In genomic region chr14:46129762-46130161, GRCm38 (mm10) we compare ENCODE assay signal across 26 mouse cellular contexts.
DNase-seq lines count a peak whose midpoint lies in the region; ATAC-seq and TF ChIP-seq lines count a peak whose summit lies in the region.
"Had no signal": no experiment of that assay in that cellular context is flagged by ENCODE, and none has a peak within 500 bp of the region (broad histone marks: within the 10 kb centered on the region; RNA-seq: fewer than 3 reads in every experiment).

No protein-coding gene starts in this region.

- H3K36me3 ChIP-seq in hindbrain, embryonic 14.5 days (replicated peaks; ENCODE audit: control insufficient read depth, insufficient read depth), result no peaks in the 10 kb centered on the region
- H3K36me3 ChIP-seq in hindbrain, embryonic 10.5 days, result no peaks in the 10 kb centered on the region
- H3K36me3 ChIP-seq in midbrain, embryonic 14.5 days (ENCODE audit: control insufficient read depth, insufficient read depth, low read length), result no peaks in the 10 kb centered on the region
- H3K36me3 ChIP-seq in midbrain, embryonic 15.5 days (replicated peaks), result no peaks in the 10 kb centered on the region
- H3K36me3 ChIP-seq: embryonic facial prominence, embryonic 15.5 days; forebrain, embryonic 12.5 days; liver, embryonic 12.5 days; neural tube, embryonic 13.5 days had no signal

- H3K27ac ChIP-seq in hindbrain, embryonic 14.5 days, result no peak overlapping the region
- H3K27ac ChIP-seq in hindbrain, embryonic 10.5 days, result no peak overlapping the region
- H3K27ac ChIP-seq in midbrain, embryonic 14.5 days (replicated peaks; ENCODE audit: low read depth, low read length), result no peak overlapping the region
- no peak overlapping the region for H3K27ac ChIP-seq in midbrain, embryonic 15.5 days
- H3K27ac ChIP-seq: embryonic facial prominence, embryonic 15.5 days; forebrain, embryonic 12.5 days; liver, embryonic 12.5 days; macrophage; neural tube, embryonic 13.5 days had no signal

- 69% methylated on average over 3 of the region's 3 CpGs for WGBS in hindbrain, embryonic 14.5 days
- 86% methylated on average over 3 of the region's 3 CpGs for WGBS in hindbrain, embryonic 10.5 days
- WGBS in midbrain, embryonic 14.5 days, result 83% methylated on average over 3 of the region's 3 CpGs
- WGBS in midbrain, embryonic 15.5 days, result 73% methylated on average over 3 of the region's 3 CpGs

- H3K9me3 ChIP-seq in hindbrain, embryonic 14.5 days (ENCODE audit: control insufficient read depth, low read length), result no peaks in the 10 kb centered on the region
- H3K9me3 ChIP-seq in hindbrain, embryonic 10.5 days, result no peaks in the 10 kb centered on the region
- H3K9me3 ChIP-seq in midbrain, embryonic 14.5 days (ENCODE audit: control insufficient read depth, low read length), result no peaks in the 10 kb centered on the region
- H3K9me3 ChIP-seq in midbrain, embryonic 15.5 days, result no peaks in the 10 kb centered on the region
- H3K9me3 ChIP-seq: embryonic facial prominence, embryonic 15.5 days; forebrain, embryonic 12.5 days; liver, embryonic 12.5 days; neural tube, embryonic 13.5 days had no signal

- H3K4me2 ChIP-seq in hindbrain, embryonic 14.5 days (replicated peaks), result no peak overlapping the region
- H3K4me2 ChIP-seq in midbrain, embryonic 14.5 days (ENCODE audit: low read length), result no peak overlapping the region
- H3K4me2 ChIP-seq in midbrain, embryonic 15.5 days, result no peak overlapping the region
- H3K4me2 ChIP-seq: embryonic facial prominence, embryonic 15.5 days; forebrain, embryonic 12.5 days; liver, embryonic 12.5 days; neural tube, embryonic 13.5 days had no signal

- H3K4me1 ChIP-seq in hindbrain, embryonic 14.5 days (replicated peaks; ENCODE audit: control insufficient read depth, insufficient read depth, low read length), result no peaks in the 10 kb centered on the region
- no peaks in the 10 kb centered on the region for H3K4me1 ChIP-seq in hindbrain, embryonic 10.5 days (replicated peaks)
- no peaks in the 10 kb centered on the region for H3K4me1 ChIP-seq in midbrain, embryonic 14.5 days (ENCODE audit: control insufficient read depth, insufficient read depth, low read length)
- no peaks in the 10 kb centered on the region for H3K4me1 ChIP-seq in midbrain, embryonic 15.5 days
- H3K4me1 ChIP-seq: embryonic facial prominence, embryonic 15.5 days; forebrain, embryonic 12.5 days; liver, embryonic 12.5 days; neural tube, embryonic 13.5 days had no signal

- H3K4me3 ChIP-seq in hindbrain, embryonic 14.5 days (replicated peaks; ENCODE audit: low read length), result no peak overlapping the region
- no peak overlapping the region for H3K4me3 ChIP-seq in hindbrain, embryonic 10.5 days
- H3K4me3 ChIP-seq in midbrain, embryonic 14.5 days (replicated peaks; ENCODE audit: low read depth, low read length), result no peak overlapping the region
- no peak overlapping the region for H3K4me3 ChIP-seq in midbrain, embryonic 15.5 days
- H3K4me3 ChIP-seq: embryonic facial prominence, embryonic 15.5 days; forebrain, embryonic 12.5 days; liver, embryonic 12.5 days; myocyte; neural tube, embryonic 13.5 days had no signal

- H3K27me3 ChIP-seq in hindbrain, embryonic 14.5 days (ENCODE audit: control insufficient read depth, insufficient read depth, low read length), result no peaks in the 10 kb centered on the region
- H3K27me3 ChIP-seq in hindbrain, embryonic 10.5 days (ENCODE audit: insufficient read depth, poor library complexity, severe bottlenecking), result no peaks in the 10 kb centered on the region
- H3K27me3 ChIP-seq in midbrain, embryonic 14.5 days (ENCODE audit: control insufficient read depth, insufficient read depth, low read length), result no peaks in the 10 kb centered on the region
- H3K27me3 ChIP-seq in midbrain, embryonic 15.5 days (replicated peaks), result no peaks in the 10 kb centered on the region
- H3K27me3 ChIP-seq: embryonic facial prominence, embryonic 15.5 days; forebrain, embryonic 12.5 days; liver, embryonic 12.5 days; neural tube, embryonic 13.5 days had no signal

- TF ChIP-seq POLR2A in brain, embryonic 14.5 days (IDR thresholded peaks at IDR 0.05; ENCODE audit: borderline replicate concordance, extremely low read depth, insufficient read depth, insufficient read length, poor library complexity, severe bottlenecking), result no peak

- peak; percentile 6 for DNase-seq in adrenal gland, adult 2 months
- no peak for DNase-seq in adrenal gland, adult 18-20 months (ENCODE audit: low spot score in 2 of 2)
- peak; percentile 34 for DNase-seq in hindbrain, embryonic 14.5 days (ENCODE audit: low spot score)
- no peak for DNase-seq in hindbrain, embryonic 10.5 days (ENCODE audit: low spot score)
- peak; percentile 10 for DNase-seq in midbrain, embryonic 14.5 days
- DNase-seq in brain, embryonic 14.5 days (ENCODE audit: low read depth), result peak; percentile 39
- DNase-seq in neural tube, embryonic 10.5 days (ENCODE audit: extremely low spot score, low spot score), result no peak
- DNase-seq: cerebellum, adult 11-12 months; cerebellum, adult 9-11 months; gastrocnemius, postnatal 14 days; heart, postnatal 14 days; kidney, adult 9 months; kidney, postnatal 10 days; layer of hippocampus, adult 9-11 months; liver, postnatal 0 days; right cerebral cortex, postnatal 4 days had no signal

- no peak for TF ChIP-seq CTCF in brain, embryonic 14.5 days (IDR thresholded peaks at IDR 0.05; ENCODE audit: borderline replicate concordance, extremely low read depth, insufficient read depth, insufficient read length)

- H3K9ac ChIP-seq in hindbrain, embryonic 14.5 days, result no peak overlapping the region
- H3K9ac ChIP-seq in midbrain, embryonic 14.5 days (replicated peaks; ENCODE audit: low read length), result no peak overlapping the region
- H3K9ac ChIP-seq in midbrain, embryonic 15.5 days, result no peak overlapping the region
- H3K9ac ChIP-seq: embryonic facial prominence, embryonic 15.5 days; forebrain, embryonic 12.5 days; liver, embryonic 12.5 days; liver, postnatal 0 days; neural tube, embryonic 13.5 days had no signal

- ATAC-seq in hindbrain, embryonic 14.5 days (ENCODE audit: low FRiP score), result no peak
- no peak for ATAC-seq in midbrain, embryonic 14.5 days (ENCODE audit: low FRiP score, low TSS enrichment)
- no peak for ATAC-seq in midbrain, embryonic 15.5 days (replicated peaks)
- ATAC-seq: intestine, postnatal 0 days; liver, embryonic 12.5 days; liver, postnatal 0 days; lung, postnatal 0 days; midbrain, embryonic 16.5 days had no signal

Comparison
In these comparisons a context has a peak if more than half of its experiments do, and no peak if none do; other contexts are left out.
1. DNase-seq: peak in adrenal gland, adult 2 months (single experiment), hindbrain, embryonic 14.5 days (single experiment), midbrain, embryonic 14.5 days (single experiment) and brain, embryonic 14.5 days (single experiment); none in adrenal gland, adult 18-20 months (0 of 2), hindbrain, embryonic 10.5 days (single experiment) and neural tube, embryonic 10.5 days (single experiment).